In the genomic region with DNA sequence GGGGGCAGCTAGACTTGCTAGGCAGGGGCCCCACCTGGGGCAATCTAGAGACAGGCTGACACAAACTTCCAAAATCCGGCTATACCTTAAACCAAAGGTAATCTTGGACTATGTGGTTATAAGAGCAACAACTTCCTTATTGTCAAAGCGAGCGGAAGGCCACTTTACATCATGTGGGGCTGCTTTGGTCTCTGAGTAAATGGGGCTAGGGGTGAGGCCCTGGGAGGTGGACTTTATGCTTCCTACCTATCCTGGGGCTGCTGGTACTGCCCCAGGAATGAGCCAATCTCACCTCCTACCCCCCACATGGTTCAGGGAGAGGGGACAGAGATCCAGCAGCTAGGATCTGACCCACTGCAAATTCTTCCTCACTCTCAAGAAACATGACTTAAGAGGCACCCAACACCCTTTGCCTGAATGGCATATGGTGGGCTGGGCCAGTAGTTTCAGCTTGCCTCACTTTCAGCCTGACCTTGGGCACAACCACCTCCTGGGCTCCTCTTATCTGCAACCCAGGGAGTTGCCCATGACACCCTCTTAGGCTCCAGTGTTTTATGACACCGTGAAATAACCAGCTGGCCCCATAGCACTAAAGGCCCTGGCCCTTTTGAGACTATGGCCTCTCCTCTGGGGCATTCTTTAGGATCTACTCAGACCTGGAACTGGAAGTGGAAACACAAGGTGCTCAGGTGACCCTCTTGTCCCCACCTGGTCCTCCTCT, we compare ENCODE assay signal across 9 mouse cellular contexts.
DNase-seq lines count a peak whose midpoint lies in the region; ATAC-seq and TF ChIP-seq lines count a peak whose summit lies in the region.
"Had no signal": no experiment of that assay in that cellular context is flagged by ENCODE, and none has a peak within 500 bp of the region (broad histone marks: within the 10 kb centered on the region; RNA-seq: fewer than 3 reads in every experiment).

No protein-coding gene starts in this region.

- H3K4me2 ChIP-seq in lung, embryonic 16.5 days (ENCODE audit: low read depth, low read length), result no peak overlapping the region
- no peak overlapping the region for H3K4me2 ChIP-seq in stomach, postnatal 0 days (replicated peaks; ENCODE audit: low read depth)

- H3K36me3 ChIP-seq in lung, embryonic 16.5 days (ENCODE audit: control insufficient read depth, insufficient read depth, low read length), result 0 out of 2 replicates have a peak, but pooled peaks cover 2% of the 10 kb centered on the region
- H3K36me3 ChIP-seq in stomach, postnatal 0 days (ENCODE audit: control insufficient read depth, insufficient read depth, low read length), result peaks cover 3% of the 10 kb centered on the region; the same call in 1 of the 2 replicates
- no peaks in the 10 kb centered on the region for H3K36me3 ChIP-seq in thymus, adult 2 months (ENCODE audit: control insufficient read depth, insufficient read depth, low read length)

- H3K4me3 ChIP-seq in gastrocnemius, adult 2 months, result no peak overlapping the region
- no peak overlapping the region for H3K4me3 ChIP-seq in lung, embryonic 16.5 days (ENCODE audit: low read length)
- H3K4me3 ChIP-seq in stomach, postnatal 0 days (ENCODE audit: low read depth, low read length), result no peak overlapping the region
- no peak overlapping the region for H3K4me3 ChIP-seq in thymus, adult 2 months (ENCODE audit: control insufficient read depth, insufficient read depth, low read length)

- TF ChIP-seq EP300 in stomach, postnatal 0 days (optimal IDR thresholded peaks at IDR 0.05), result no peak

- DNase-seq in gastrocnemius, adult 2 months, result no peak
- DNase-seq in gastrocnemius, postnatal 10 days, result no peak
- no peak for DNase-seq in lung, postnatal 10 days
- DNase-seq in stomach, postnatal 0 days (ENCODE audit: low spot score), result peak; percentile 45
- DNase-seq in thymus, adult 2 months, result no peak
- DNase-seq in layer of hippocampus, adult 8-10 months (ENCODE audit: low spot score in 2 of 2), result no peak
- DNase-seq: kidney, adult 11 months had no signal

- ATAC-seq in lung, embryonic 16.5 days (ENCODE audit: low read depth), result no peak
- peak; percentile 50; the same call in 1 of the 2 replicates for ATAC-seq in megakaryocyte progenitor cell, adult 5-6 weeks (replicated peaks; ENCODE audit: poor library complexity)
- ATAC-seq in stomach, postnatal 0 days (ENCODE audit: low FRiP score, low TSS enrichment), result peak; percentile 61

- TF ChIP-seq POLR2A in thymus, adult 2 months (IDR thresholded peaks at IDR 0.05; ENCODE audit: control insufficient read depth, extremely low read depth, insufficient read depth, low read length, poor library complexity), result no peak

- intact Hi-C loops in gastrocnemius, adult 2 months (cut with DNase I), result no loop called here

- H3K4me1 ChIP-seq in lung, embryonic 16.5 days (replicated peaks; ENCODE audit: control insufficient read depth, insufficient read depth, low read length), result peaks cover 45% of the 10 kb centered on the region
- peaks cover 3% of the 10 kb centered on the region; the same call in 1 of the 2 replicates for H3K4me1 ChIP-seq in stomach, postnatal 0 days (replicated peaks; ENCODE audit: control insufficient read depth, insufficient read depth)
- peaks cover 11% of the 10 kb centered on the region for H3K4me1 ChIP-seq in thymus, adult 2 months (replicated peaks; ENCODE audit: control insufficient read depth, insufficient read depth, low read length)

- peak overlapping the region; percentile 31; the same call in 1 of the 2 replicates for H3K27ac ChIP-seq in gastrocnemius, adult 2 months
- H3K27ac ChIP-seq in lung, embryonic 16.5 days (ENCODE audit: low read length), result peak overlapping the region; percentile 73; the same call in 1 of the 2 replicates
- H3K27ac ChIP-seq in stomach, postnatal 0 days (replicated peaks), result peak overlapping the region; percentile 78
- H3K27ac ChIP-seq in thymus, adult 2 months (ENCODE audit: control insufficient read depth, insufficient read depth, low read length), result no peak overlapping the region

- WGBS in lung, embryonic 16.5 days, result 67% methylated on average over 4 of the region's 4 CpGs
- 67% methylated on average over 4 of the region's 4 CpGs for WGBS in stomach, postnatal 0 days
- 94% methylated on average over 4 of the region's 4 CpGs for WGBS in thymus, adult 2 months

- no peaks in the 10 kb centered on the region for H3K9me3 ChIP-seq in lung, embryonic 16.5 days (ENCODE audit: control insufficient read depth, low read length)
- H3K9me3 ChIP-seq in stomach, postnatal 0 days (ENCODE audit: control insufficient read depth, low read length), result no peaks in the 10 kb centered on the region

- no peak overlapping the region for H3K9ac ChIP-seq in lung, embryonic 16.5 days (ENCODE audit: low read length)
- no peak overlapping the region for H3K9ac ChIP-seq in stomach, postnatal 0 days (ENCODE audit: low read length)

- no peaks in the 10 kb centered on the region for H3K27me3 ChIP-seq in lung, embryonic 16.5 days (ENCODE audit: control insufficient read depth, insufficient read depth, low read depth, low read length)
- H3K27me3 ChIP-seq in stomach, postnatal 0 days (ENCODE audit: control insufficient read depth, insufficient read depth, low read length), result no peaks in the 10 kb centered on the region
- H3K27me3 ChIP-seq in thymus, adult 2 months (ENCODE audit: control insufficient read depth, insufficient read depth, low read length), result no peaks in the 10 kb centered on the region

- TF ChIP-seq CTCF in gastrocnemius, adult 2 months (IDR thresholded peaks at IDR 0.05), result no peak
- TF ChIP-seq CTCF in stomach, postnatal 0 days (IDR thresholded peaks at IDR 0.05; ENCODE audit: low read depth), result no peak
- no peak for TF ChIP-seq CTCF in thymus, adult 2 months (IDR thresholded peaks at IDR 0.05; ENCODE audit: borderline replicate concordance, control insufficient read depth, extremely low read depth, insufficient read depth, low read length, poor library complexity)
